ENCODE assay signal across 10 mouse cellular contexts in the genomic region with DNA sequence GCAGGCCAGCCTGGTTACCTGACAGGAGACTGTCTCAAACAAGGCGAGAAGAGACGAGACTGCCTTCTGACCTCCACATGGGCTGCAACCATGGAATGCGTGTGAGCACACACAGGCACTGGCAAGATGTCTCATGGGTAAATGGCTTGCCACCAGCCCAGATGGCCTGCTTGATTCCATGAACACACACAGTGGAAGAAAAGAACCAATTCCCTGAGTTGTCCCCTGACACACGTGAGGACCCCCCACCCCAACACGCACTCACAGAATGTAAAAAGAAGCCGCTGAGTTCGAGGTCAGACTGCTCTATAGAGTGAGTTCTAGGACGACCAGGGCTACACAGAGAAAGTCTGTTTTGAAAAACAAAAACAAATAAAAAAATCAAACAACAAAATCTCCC. TPM values are rescaled to one million over a fixed set of nuclear protein-coding genes. Genes with fewer than 3 reads are reported as not detected.
A peak's percentile ranks its signal among the peaks of the same experiment; 100 is the strongest.
DNase-seq lines count a peak whose midpoint lies in the region; ATAC-seq lines count a peak whose summit lies in the region.
"Had no signal": no experiment of that assay in that cellular context is flagged by ENCODE, and none has a peak within 500 bp of the region (broad histone marks: within the 10 kb centered on the region; RNA-seq: fewer than 3 reads in every experiment).

Npas1 (minus strand) TSS at position 101 of the 400 bp plus-strand sequence.

- H3K27ac ChIP-seq in kidney, embryonic 16.5 days (ENCODE audit: low read length) = no peak within 1 kb of the TSS
- no peak within 1 kb of the TSS for H3K27ac ChIP-seq in embryonic facial prominence, embryonic 14.5 days (replicated peaks; ENCODE audit: low read depth, low read length)
- no peak within 1 kb of the TSS for H3K27ac ChIP-seq in intestine, embryonic 16.5 days (ENCODE audit: low read length)
- H3K27ac ChIP-seq in midbrain, embryonic 14.5 days (replicated peaks; ENCODE audit: low read depth, low read length) = no peak within 1 kb of the TSS

- H3K36me3 ChIP-seq in kidney, embryonic 16.5 days (ENCODE audit: insufficient read depth, low read length) = no peaks in the 10 kb centered on the region
- H3K36me3 ChIP-seq in embryonic facial prominence, embryonic 14.5 days (ENCODE audit: control insufficient read depth, insufficient read depth, low read length) = no peaks in the 10 kb centered on the region
- H3K36me3 ChIP-seq in intestine, embryonic 16.5 days (ENCODE audit: control insufficient read depth, insufficient read depth, low read length) = no peaks in the 10 kb centered on the region
- no peaks in the 10 kb centered on the region for H3K36me3 ChIP-seq in midbrain, embryonic 14.5 days (ENCODE audit: control insufficient read depth, insufficient read depth, low read length)
- H3K36me3 ChIP-seq: G1E had no signal

- no peak for ATAC-seq in kidney, embryonic 16.5 days (ENCODE audit: low FRiP score, low TSS enrichment)
- ATAC-seq in embryonic facial prominence, embryonic 14.5 days (ENCODE audit: low read depth) = no peak
- ATAC-seq in intestine, embryonic 16.5 days = no peak
- ATAC-seq in midbrain, embryonic 14.5 days (ENCODE audit: low FRiP score, low TSS enrichment) = no peak
- no peak for ATAC-seq in frontal cortex, adult (ENCODE audit: low TSS enrichment)

- 88% methylated on average over 8 of the region's 8 CpGs for WGBS in kidney, embryonic 16.5 days
- 87% methylated on average over 8 of the region's 8 CpGs for WGBS in embryonic facial prominence, embryonic 14.5 days
- 87% methylated on average over 8 of the region's 8 CpGs for WGBS in intestine, embryonic 16.5 days
- 88% methylated on average over 8 of the region's 8 CpGs for WGBS in midbrain, embryonic 14.5 days

- H3K4me1 ChIP-seq in kidney, embryonic 16.5 days (ENCODE audit: insufficient read depth, low read length) = peaks cover 20% of the 10 kb centered on the region
- no peaks in the 10 kb centered on the region for H3K4me1 ChIP-seq in embryonic facial prominence, embryonic 14.5 days (ENCODE audit: control insufficient read depth, insufficient read depth, low read length)
- 0 out of 2 replicates have a peak, but pooled peaks cover 8% of the 10 kb centered on the region for H3K4me1 ChIP-seq in intestine, embryonic 16.5 days (ENCODE audit: control insufficient read depth, insufficient read depth, low read length)
- H3K4me1 ChIP-seq in midbrain, embryonic 14.5 days (ENCODE audit: control insufficient read depth, insufficient read depth, low read length) = peaks cover 8% of the 10 kb centered on the region

- no peak for DNase-seq in kidney, postnatal 4 days
- DNase-seq in embryonic facial prominence, embryonic 14.5 days (ENCODE audit: low spot score) = no peak
- no peak for DNase-seq in midbrain, embryonic 14.5 days
- DNase-seq in urinary bladder, postnatal 10 days (ENCODE audit: low spot score) = no peak
- DNase-seq in natural killer cell, adult 2 months (ENCODE audit: low spot score in 2 of 2) = no peak
- DNase-seq: heart, postnatal 4 days had no signal

- H3K9ac ChIP-seq in kidney, embryonic 16.5 days (replicated peaks; ENCODE audit: low read length) = no peak within 1 kb of the TSS
- no peak within 1 kb of the TSS for H3K9ac ChIP-seq in embryonic facial prominence, embryonic 14.5 days (ENCODE audit: low read depth, low read length)
- no peak within 1 kb of the TSS for H3K9ac ChIP-seq in intestine, embryonic 16.5 days (ENCODE audit: low read depth, low read length)
- no peak within 1 kb of the TSS for H3K9ac ChIP-seq in midbrain, embryonic 14.5 days (replicated peaks; ENCODE audit: low read length)

- H3K9me3 ChIP-seq in kidney, embryonic 16.5 days (ENCODE audit: low read length) = no peaks in the 10 kb centered on the region
- no peaks in the 10 kb centered on the region for H3K9me3 ChIP-seq in embryonic facial prominence, embryonic 14.5 days (ENCODE audit: control insufficient read depth, low read length)
- no peaks in the 10 kb centered on the region; the same call in 1 of the 2 replicates for H3K9me3 ChIP-seq in intestine, embryonic 16.5 days (ENCODE audit: control insufficient read depth, low read length)
- H3K9me3 ChIP-seq in midbrain, embryonic 14.5 days (ENCODE audit: control insufficient read depth, low read length) = no peaks in the 10 kb centered on the region

- H3K4me2 ChIP-seq in kidney, embryonic 16.5 days (replicated peaks; ENCODE audit: low read depth, low read length) = peak within 1 kb of the TSS; percentile 60
- peak within 1 kb of the TSS; percentile 51 for H3K4me2 ChIP-seq in embryonic facial prominence, embryonic 14.5 days (ENCODE audit: low read depth, low read length)
- H3K4me2 ChIP-seq in intestine, embryonic 16.5 days (ENCODE audit: low read depth, low read length) = peak within 1 kb of the TSS; percentile 71
- peak within 1 kb of the TSS; percentile 51 for H3K4me2 ChIP-seq in midbrain, embryonic 14.5 days (ENCODE audit: low read length)

- H3K4me3 ChIP-seq in kidney, embryonic 16.5 days (ENCODE audit: low read length) = peak within 1 kb of the TSS; percentile 43
- peak within 1 kb of the TSS; percentile 27 for H3K4me3 ChIP-seq in embryonic facial prominence, embryonic 14.5 days (ENCODE audit: low read depth, low read length)
- H3K4me3 ChIP-seq in intestine, embryonic 16.5 days (ENCODE audit: low read length) = peak within 1 kb of the TSS; percentile 45
- H3K4me3 ChIP-seq in midbrain, embryonic 14.5 days (replicated peaks; ENCODE audit: low read depth, low read length) = peak within 1 kb of the TSS; percentile 30

- H3K27me3 ChIP-seq in kidney, embryonic 16.5 days (ENCODE audit: insufficient read depth, low read length) = peaks cover 52% of the 10 kb centered on the region
- H3K27me3 ChIP-seq in embryonic facial prominence, embryonic 14.5 days (replicated peaks; ENCODE audit: control insufficient read depth, insufficient read depth, low read length) = peaks cover 53% of the 10 kb centered on the region
- peaks cover 50% of the 10 kb centered on the region for H3K27me3 ChIP-seq in intestine, embryonic 16.5 days (replicated peaks; ENCODE audit: control insufficient read depth, insufficient read depth, low read length)
- peaks cover 49% of the 10 kb centered on the region for H3K27me3 ChIP-seq in midbrain, embryonic 14.5 days (ENCODE audit: control insufficient read depth, insufficient read depth, low read length)

RNA-seq across cellular contexts. Expression of gene Npas1, which starts in this region (rescaled TPM):
- 0.41 and 0.42 TPM in 2 replicates for polyA plus RNA-seq in kidney, embryonic 16.5 days (2015; fragmentation: Nextera tagmentation; extraction: Ambion mirVana)
- polyA plus RNA-seq in embryonic facial prominence, embryonic 14.5 days (2014; fragmentation: Nextera tagmentation; extraction: Ambion mirVana) = 0.10 and 0.11 TPM in 2 replicates
- polyA plus RNA-seq in intestine, embryonic 16.5 days (2015; fragmentation: Nextera tagmentation; extraction: Ambion mirVana) = 0.13 and 0.27 TPM in 2 replicates
- 3.7 and 4.4 TPM in 2 replicates for polyA plus RNA-seq in midbrain, embryonic 14.5 days (2014; fragmentation: Nextera tagmentation; extraction: Ambion mirVana)
- polyA plus RNA-seq: G1E had no signal
